Mouse (Mus musculus): Measurements from ENCODE around the gene Gm49383. TPM values are rescaled to one million over a fixed set of nuclear protein-coding genes. Genes with fewer than 3 reads are reported as not detected.
"Not testable (repeated sequence)": the region's sequence is repeated elsewhere in the genome, so short reads cannot be mapped to it uniquely, and the experiment has no call there.

Gene Gm49383
- polyA plus RNA-seq, 1 experiment from 2014 or later: 44.2 TPM

DNA sequence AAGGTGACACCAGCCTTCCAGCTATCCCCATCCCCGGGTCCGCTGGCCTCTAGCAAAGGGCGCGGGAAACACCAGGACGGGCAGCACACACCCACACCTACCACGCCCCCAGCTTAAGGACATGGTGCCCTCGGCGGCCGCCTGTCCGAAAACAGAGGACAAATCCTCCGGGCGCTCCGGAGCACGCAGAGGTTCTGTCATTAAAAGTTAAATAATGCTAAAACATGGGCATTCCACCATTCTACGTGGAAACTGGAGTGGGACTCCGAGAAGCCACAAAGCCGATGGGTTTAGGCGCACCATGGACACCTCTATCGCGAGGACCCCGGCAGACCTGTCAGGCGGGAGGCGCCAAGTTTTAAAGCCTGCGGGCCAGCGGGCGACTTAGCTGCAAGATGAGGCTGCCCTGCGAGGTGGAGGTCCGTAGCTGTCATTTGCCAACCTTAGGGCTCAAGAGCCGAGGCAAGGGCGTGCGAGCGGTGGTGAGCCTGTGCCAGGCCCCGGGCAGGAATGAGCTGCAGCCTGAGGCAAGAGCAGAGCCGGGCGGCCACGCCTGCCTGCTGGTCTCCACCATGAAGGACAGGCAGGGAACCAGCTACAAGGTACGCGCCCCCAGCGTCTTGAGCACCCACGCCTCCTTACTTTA, 28.3 kb downstream of the Gm49383 start, which contains the start of gene Lrr1:
Lrr1 (plus strand) TSS at position 354 of the 646 bp plus-strand sequence.
- Histone ChIP-seq H3K9me3 (no peaks in the 10 kb centered on the region), H3K36me3 (peaks cover 17% of the 10 kb centered on the region), H3K27me3 (ENCODE audit: insufficient read depth, poor library complexity, severe bottlenecking) (no peaks in the 10 kb centered on the region), H3K4me3 (peak within 1 kb of the TSS; percentile 93), H3K27ac (peak within 1 kb of the TSS; percentile 98), H3K4me1 (replicated peaks) (peaks cover 22% of the 10 kb centered on the region)
- DNase-seq (ENCODE audit: low spot score): peak; percentile 89
- WGBS: under 1% methylated on average over 40 of the region's 40 CpGs

DNA sequence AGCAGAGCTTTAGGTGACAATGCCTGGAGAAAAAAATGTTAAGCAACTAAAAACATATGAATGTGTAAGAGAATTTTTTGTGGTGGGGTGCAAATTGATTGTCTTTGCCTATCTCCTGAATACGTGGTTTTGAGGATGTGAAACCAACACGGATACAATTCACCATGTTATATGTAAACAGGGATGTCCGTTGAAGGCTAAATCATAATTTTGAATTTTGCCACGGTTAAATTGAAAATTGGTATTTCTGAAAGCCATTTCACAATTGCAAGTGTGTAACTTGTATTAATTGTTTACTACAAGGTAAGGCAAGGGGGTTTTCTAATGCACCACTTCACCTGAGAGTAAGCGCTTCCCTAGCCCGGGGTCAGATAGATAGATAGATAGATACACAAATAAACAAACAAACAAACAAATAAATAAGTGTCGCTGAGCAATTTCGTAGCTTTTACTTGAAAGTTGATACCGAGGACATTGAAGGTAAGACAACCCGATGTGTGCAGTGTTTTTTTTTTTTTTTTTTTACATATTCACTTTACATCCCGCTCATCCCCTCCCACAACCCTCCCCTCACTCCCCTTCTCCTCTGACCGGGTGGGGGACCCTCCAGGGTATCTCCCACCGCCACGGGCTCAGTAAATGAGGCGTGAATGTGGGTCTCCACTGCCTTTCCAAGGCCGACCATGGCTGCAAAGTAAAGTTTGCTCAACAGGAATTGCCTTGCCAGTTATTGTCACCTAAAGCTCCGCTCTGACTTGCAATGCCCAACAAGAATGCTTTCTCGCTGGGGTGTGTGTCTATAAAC, 29.0 kb downstream of the Gm49383 start:
- no peaks in the 10 kb centered on the region for H3K9me3 ChIP-seq
- peak overlapping the region; percentile 98 for H3K27ac ChIP-seq
- 10% methylated on average over 18 of the region's 18 CpGs for WGBS

DNA sequence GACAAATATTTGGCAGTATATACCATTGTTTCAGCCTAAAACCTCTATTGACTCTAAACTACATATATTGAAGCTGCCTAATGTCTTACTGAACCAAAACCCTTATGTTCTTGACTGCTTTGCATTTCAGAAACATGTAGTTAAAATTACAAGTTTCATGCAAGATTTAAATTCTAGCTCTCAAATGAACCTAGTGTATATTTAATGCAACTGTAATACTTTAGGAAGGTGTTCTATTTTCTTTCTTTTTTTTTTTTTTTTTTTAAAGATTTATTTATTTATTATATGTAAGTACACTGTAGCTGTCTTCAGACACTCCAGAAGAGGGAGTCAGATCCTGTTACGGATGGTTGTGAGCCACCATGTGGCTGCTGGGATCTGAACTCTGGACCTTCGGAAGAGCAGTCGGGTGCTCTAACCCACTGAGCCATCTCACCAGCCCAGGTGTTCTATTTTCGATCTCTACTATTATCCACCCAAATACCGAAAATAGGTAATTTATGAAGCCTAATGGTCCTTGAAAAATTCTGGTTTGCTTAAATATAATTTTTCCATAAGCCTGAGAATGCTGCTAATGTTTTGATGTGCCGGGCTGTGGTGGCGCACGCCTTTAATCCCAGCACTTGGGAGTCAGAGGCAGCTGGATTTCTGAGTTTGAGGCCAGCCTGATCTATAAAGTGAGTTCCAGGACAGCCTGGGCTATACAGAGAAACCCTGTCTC, 29.9 kb downstream of the Gm49383 start:
- H3K36me3 ChIP-seq; DNase-seq (ENCODE audit: low spot score); H3K27me3 ChIP-seq (ENCODE audit: insufficient read depth, poor library complexity, severe bottlenecking); H3K4me3 ChIP-seq; H3K9me3 ChIP-seq; H3K27ac ChIP-seq: not testable (repeated sequence)
- H3K4me1 ChIP-seq (replicated peaks): peaks cover 22% of the 10 kb centered on the region
- WGBS: 69% methylated on average over 8 of the region's 8 CpGs

More for the DNA sequence above, 29.0 kb downstream of the Gm49383 start:
- DNase-seq (ENCODE audit: low spot score): no peak
- Histone ChIP-seq H3K4me3 (peak overlapping the region; percentile 93), H3K36me3 (peaks cover 10% of the 10 kb centered on the region), H3K27me3 (ENCODE audit: insufficient read depth, poor library complexity, severe bottlenecking) (no peaks in the 10 kb centered on the region), H3K4me1 (replicated peaks) (peaks cover 22% of the 10 kb centered on the region)

DNA sequence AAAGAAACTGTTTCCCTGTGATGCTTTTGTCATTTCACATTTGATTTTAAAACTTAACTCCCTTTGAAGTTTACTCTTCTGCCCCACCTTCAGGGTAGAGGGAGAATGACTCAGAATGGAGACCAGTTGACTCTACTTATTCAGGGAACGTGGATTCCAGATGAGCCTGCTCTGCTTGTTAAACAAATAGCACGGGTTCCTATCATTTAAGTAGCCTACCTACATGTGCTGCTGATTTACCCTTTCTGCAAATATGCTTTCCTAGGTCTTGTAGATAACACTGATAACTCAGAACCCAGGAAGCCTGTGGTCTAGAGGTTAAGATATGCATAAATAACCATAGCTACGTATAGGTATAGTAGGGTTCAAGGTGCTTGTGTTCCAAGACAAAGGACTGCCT, 32.0 kb downstream of the Gm49383 start:
- DNase-seq (ENCODE audit: low spot score): no peak
- WGBS: 64% methylated on average over 3 of the region's 3 CpGs
- Histone ChIP-seq H3K9me3 (no peaks in the 10 kb centered on the region), H3K4me1 (replicated peaks) (peaks cover 18% of the 10 kb centered on the region), H3K4me3 (no peak overlapping the region), H3K27me3 (ENCODE audit: insufficient read depth, poor library complexity, severe bottlenecking) (no peaks in the 10 kb centered on the region), H3K36me3 (no peaks in the 10 kb centered on the region), H3K27ac (no peak overlapping the region)

DNA sequence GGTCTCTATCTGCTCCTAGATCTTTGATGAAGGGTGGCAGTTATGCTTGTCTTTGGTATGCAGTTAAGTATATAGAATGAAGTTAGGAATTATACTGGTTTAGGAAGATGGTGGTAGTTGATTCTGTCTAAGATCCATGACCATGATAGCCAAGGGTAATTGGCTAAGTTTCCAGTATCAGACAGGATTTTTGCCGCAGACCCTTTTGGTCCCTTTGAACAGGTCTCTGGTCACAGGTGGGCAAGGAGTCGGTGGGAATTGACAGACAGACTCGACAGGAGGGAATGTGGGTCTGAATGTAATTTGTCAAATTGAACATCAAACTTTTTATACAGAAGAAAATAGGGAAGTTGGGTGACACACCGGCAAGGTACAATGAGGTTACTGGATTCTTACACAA, 33.3 kb downstream of the Gm49383 start:
- WGBS: 82% methylated on average over 4 of the region's 4 CpGs
- not testable (repeated sequence) for DNase-seq (ENCODE audit: low spot score); H3K36me3 ChIP-seq; H3K27ac ChIP-seq; H3K27me3 ChIP-seq (ENCODE audit: insufficient read depth, poor library complexity, severe bottlenecking); H3K4me1 ChIP-seq (replicated peaks); H3K4me3 ChIP-seq; H3K9me3 ChIP-seq

DNA sequence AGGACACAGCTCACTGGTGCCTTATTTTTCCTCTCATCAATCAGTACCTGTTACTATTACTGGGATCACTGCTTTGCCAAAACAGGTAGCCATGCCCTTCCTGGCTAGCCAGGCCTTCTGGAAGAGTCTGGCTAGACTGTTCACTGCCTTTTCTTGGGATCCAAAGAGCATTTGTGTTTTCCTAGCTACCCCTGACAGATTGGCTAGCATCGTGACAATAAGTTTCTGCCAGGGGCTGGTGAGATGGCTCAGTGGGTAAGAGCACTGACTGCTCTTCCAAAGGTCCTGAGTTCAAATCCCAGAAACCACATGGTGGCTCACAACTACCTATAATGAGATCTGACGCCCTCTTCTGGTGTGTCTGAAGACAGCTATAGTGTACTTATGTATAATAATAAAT, 36.2 kb downstream of the Gm49383 start:
- H3K4me3 ChIP-seq; H3K27me3 ChIP-seq (ENCODE audit: insufficient read depth, poor library complexity, severe bottlenecking); DNase-seq (ENCODE audit: low spot score); H3K4me1 ChIP-seq (replicated peaks); H3K27ac ChIP-seq; H3K9me3 ChIP-seq: not testable (repeated sequence)
- 85% methylated on average over 2 of the region's 2 CpGs for WGBS
- H3K36me3 ChIP-seq: peaks cover 23% of the 10 kb centered on the region

DNA sequence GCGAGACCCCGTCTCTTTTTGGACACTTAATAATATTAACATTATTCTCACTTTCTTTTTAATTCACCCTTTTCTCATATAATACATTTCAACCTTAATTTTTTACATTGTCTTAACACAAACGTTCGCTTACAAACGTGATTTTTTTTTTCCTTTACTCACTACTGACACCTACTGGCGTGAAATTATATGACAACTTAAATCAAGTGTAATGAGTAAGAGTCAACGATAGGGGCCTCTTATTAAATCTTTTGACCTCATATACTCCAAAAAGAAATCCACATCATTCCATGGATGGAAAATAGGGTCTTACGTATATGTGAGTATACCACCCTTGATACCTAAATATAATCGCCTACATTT, 37.3 kb downstream of the Gm49383 start:
- 5% methylated on average over 9 of the region's 9 CpGs for WGBS
- H3K9me3 ChIP-seq: no peaks in the 10 kb centered on the region
- peaks cover 5% of the 10 kb centered on the region for H3K4me1 ChIP-seq (replicated peaks)
- H3K27me3 ChIP-seq (ENCODE audit: insufficient read depth, poor library complexity, severe bottlenecking): no peaks in the 10 kb centered on the region
- H3K36me3 ChIP-seq: peaks cover 28% of the 10 kb centered on the region
- peak; percentile 29 for DNase-seq (ENCODE audit: low spot score)
- H3K27ac ChIP-seq: no peak overlapping the region
- H3K4me3 ChIP-seq: peak overlapping the region; percentile 23; the same call in 1 of the 2 replicates

DNA sequence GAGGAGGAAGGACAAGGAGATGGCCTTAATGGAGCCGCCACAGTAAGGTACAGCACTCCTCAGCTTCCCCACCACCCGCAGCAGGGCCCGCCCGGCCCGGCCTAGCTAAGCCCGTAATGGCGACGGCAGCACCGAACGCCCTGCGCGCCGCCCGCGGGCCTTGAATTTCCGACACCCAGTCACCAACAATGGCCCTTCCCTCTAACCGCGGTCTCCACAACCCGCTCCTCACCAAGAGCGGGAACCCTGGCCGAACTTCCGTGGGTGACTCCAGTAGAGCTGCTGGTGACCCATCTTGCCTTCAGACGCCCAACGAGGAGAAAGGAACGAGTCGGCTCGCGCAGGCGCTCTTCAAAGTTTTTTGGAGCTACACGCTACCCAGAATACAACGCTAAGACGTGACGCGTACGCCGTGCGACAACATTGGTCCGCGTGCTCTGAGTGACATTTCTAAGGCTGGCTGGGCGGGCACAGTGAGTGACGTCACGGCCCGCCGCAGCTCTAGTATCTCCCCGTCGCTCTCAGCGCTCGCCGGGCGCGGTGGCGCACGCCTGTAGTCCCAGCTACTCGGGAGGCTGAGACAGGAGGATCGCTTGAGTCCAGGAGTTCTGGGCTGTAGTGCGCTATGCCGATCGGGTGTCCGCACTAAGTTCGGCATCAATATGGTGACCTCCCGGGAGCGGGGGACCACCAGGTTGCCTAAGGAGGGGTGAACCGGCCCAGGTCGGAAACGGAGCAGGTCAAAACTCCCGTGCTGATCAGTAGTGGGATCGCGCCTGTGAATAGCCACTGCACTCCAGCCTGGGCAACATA, 37.9 kb downstream of the Gm49383 start, which contains the start of gene Rps29:
Rps29 (minus strand) TSS at position 422 of the 813 bp plus-strand sequence.
- Histone ChIP-seq H3K4me3 (peak within 1 kb of the TSS; percentile 85), H3K27ac (peak within 1 kb of the TSS; percentile 98), H3K36me3 (peaks cover 29% of the 10 kb centered on the region)
- peak; percentile 99 for DNase-seq (ENCODE audit: low spot score)
- under 1% methylated on average over 63 of the region's 68 CpGs for WGBS
- H3K4me1 ChIP-seq (replicated peaks); H3K9me3 ChIP-seq; H3K27me3 ChIP-seq (ENCODE audit: insufficient read depth, poor library complexity, severe bottlenecking): not testable (repeated sequence)

DNA sequence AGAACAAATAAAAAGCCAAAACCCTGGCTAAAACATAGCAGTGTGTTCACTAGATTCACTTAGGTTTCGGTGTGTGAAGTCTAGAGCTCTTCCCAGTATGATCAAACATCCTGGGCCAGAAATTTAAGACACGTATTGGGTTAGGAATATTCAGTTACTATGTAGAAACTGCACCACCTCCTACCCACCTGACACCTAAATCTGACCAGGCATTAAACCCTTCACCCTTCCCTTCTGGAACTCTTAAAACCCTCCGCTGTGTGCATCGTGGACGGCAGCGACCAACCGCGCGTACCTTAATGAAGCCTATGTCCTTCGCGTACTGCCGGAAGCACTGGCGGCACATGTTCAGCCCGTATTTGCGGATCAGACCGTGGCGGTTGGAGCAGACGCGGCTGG, 38.5 kb downstream of the Gm49383 start:
- no peaks in the 10 kb centered on the region for H3K9me3 ChIP-seq
- H3K36me3 ChIP-seq: peaks cover 29% of the 10 kb centered on the region
- 1% methylated on average over 19 of the region's 19 CpGs for WGBS
- H3K27me3 ChIP-seq (ENCODE audit: insufficient read depth, poor library complexity, severe bottlenecking): no peaks in the 10 kb centered on the region
- H3K27ac ChIP-seq: peak overlapping the region; percentile 98
- H3K4me1 ChIP-seq (replicated peaks): peaks cover 5% of the 10 kb centered on the region
- no peak for DNase-seq (ENCODE audit: low spot score)
- peak overlapping the region; percentile 85 for H3K4me3 ChIP-seq

DNA sequence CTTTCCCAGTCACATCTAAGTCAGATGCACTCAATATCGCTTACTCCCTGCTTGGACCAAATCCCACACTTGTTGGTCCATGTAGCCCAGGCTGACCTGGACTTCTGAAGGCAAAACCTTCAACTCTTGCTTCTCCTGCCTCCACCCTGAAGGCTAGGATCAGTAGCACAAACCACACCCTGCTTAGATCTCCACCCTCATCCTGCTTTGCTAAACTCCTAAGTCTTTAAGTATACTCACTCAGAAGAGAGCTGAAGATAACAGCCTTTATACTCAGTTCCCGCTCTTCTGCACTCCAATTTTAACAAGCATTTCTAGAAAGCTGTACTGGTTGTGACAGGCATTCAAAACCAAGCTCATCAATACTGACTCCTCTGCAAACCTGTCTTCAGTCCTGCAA, 39.8 kb downstream of the Gm49383 start:
- 97% methylated on average over 2 of the region's 2 CpGs for WGBS
- Histone ChIP-seq H3K4me1 (replicated peaks) (peaks cover 5% of the 10 kb centered on the region), H3K36me3 (peaks cover 29% of the 10 kb centered on the region)

DNA sequence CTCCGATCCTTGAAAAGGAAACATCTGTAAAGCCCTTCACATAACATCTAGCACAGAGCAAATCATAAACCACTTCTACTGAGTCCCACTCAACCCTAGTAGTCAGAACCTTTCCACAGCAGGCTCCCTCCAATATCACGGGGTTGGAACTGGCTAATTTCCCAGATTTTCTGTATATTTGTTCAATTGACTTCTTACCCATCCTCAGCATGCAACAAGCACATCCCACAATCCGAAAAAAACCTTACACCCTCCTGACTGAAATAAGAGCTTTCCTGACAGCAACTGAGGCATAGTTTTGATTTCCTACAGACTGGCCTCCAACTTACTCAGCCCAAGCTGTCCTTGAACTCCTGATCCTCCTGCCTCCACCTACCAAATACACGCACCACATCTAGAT, 40.5 kb downstream of the Gm49383 start:
- Histone ChIP-seq H3K27me3 (ENCODE audit: insufficient read depth, poor library complexity, severe bottlenecking) (no peaks in the 10 kb centered on the region), H3K36me3 (peaks cover 29% of the 10 kb centered on the region), H3K4me3 (no peak overlapping the region), H3K4me1 (replicated peaks) (peaks cover 5% of the 10 kb centered on the region), H3K9me3 (no peaks in the 10 kb centered on the region), H3K27ac (no peak overlapping the region)
- 83% methylated on average over 4 of the region's 4 CpGs for WGBS
- DNase-seq (ENCODE audit: low spot score): no peak

More for the DNA sequence above, 39.8 kb downstream of the Gm49383 start:
- no peak for DNase-seq (ENCODE audit: low spot score)
- no peaks in the 10 kb centered on the region for H3K9me3 ChIP-seq
- H3K4me3 ChIP-seq: peak overlapping the region; percentile 85; the same call in 1 of the 2 replicates
- H3K27ac ChIP-seq: no peak overlapping the region
- no peaks in the 10 kb centered on the region for H3K27me3 ChIP-seq (ENCODE audit: insufficient read depth, poor library complexity, severe bottlenecking)

DNA sequence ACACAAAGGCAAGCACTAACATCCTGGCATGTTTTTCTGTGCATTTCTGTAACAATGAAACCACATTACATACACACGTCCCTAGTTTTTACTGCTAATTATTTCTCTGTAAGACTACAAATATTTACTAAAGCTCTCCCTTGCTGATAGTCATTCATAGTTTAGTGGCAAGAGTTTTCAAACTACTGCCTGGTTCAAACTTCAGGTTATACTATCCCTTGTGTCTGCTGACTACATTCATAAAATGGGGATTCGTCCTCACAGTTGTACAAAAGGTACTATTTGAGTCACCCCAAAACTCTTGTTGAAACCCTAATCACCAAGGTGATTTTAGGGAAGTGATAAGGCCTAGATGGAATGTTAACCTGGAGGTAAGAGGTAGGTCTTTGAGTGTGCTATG, 41.0 kb downstream of the Gm49383 start:
- H3K36me3 ChIP-seq: peaks cover 29% of the 10 kb centered on the region
- H3K27me3 ChIP-seq (ENCODE audit: insufficient read depth, poor library complexity, severe bottlenecking): no peaks in the 10 kb centered on the region
- H3K4me1 ChIP-seq (replicated peaks): peaks cover 5% of the 10 kb centered on the region
- no peaks in the 10 kb centered on the region for H3K9me3 ChIP-seq
- DNase-seq (ENCODE audit: low spot score): no peak
- H3K27ac ChIP-seq: no peak overlapping the region
- no peak overlapping the region for H3K4me3 ChIP-seq
- 93% methylated on average over 2 of the region's 2 CpGs for WGBS

Data from hindbrain, embryonic 10.5 days (tissue).